Mouse (Mus musculus): ENCODE data around the gene Tas1r3. TPM values are rescaled to one million over a fixed set of nuclear protein-coding genes. Genes with fewer than 3 reads are reported as not detected.

Tas1r3 gene
- polyA plus RNA-seq, 1 experiment = 0.28 TPM

- H3K4me3 ChIP-seq (ENCODE audit: low read depth, low read length) = no peak overlapping the region
- TF ChIP-seq POLR2A (IDR thresholded peaks at IDR 0.05; ENCODE audit: insufficient read depth, low read length) = no peak
- TF ChIP-seq CTCF (IDR thresholded peaks at IDR 0.05; ENCODE audit: low read depth, low read length) = no peak
- no peak for TF ChIP-seq EP300 (IDR thresholded peaks at IDR 0.05; ENCODE audit: insufficient read depth, low read depth, low read length)
- H3K27ac ChIP-seq (ENCODE audit: insufficient read depth, low read length) = no peak overlapping the region
- H3K9me3 ChIP-seq (replicated peaks; ENCODE audit: control insufficient read depth, insufficient read depth, low read length, poor library complexity, severe bottlenecking) = no peaks in the 10 kb centered on the region
- no peaks in the 10 kb centered on the region for H3K27me3 ChIP-seq (ENCODE audit: control insufficient read depth, insufficient read depth, low read length, poor library complexity, severe bottlenecking)
- no peak overlapping the region for H3K9ac ChIP-seq (ENCODE audit: low read depth, poor library complexity, severe bottlenecking)
- H3K4me1 ChIP-seq (ENCODE audit: control insufficient read depth, insufficient read depth, low read length) = no peaks in the 10 kb centered on the region
- H3K36me3 ChIP-seq (ENCODE audit: control insufficient read depth, insufficient read depth, low read length, poor library complexity, severe bottlenecking) = peaks cover 35% of the 10 kb centered on the region
These were observed 20.4 kb upstream of the Tas1r3 start for GRCm38 (mm10) chr4:155883587-155883986.

GRCm38 (mm10) chr4:155871404-155871803 lies 8.2 kb upstream of the Tas1r3 start:
- H3K36me3 ChIP-seq (ENCODE audit: control insufficient read depth, insufficient read depth, low read length, poor library complexity, severe bottlenecking) = peaks cover 25% of the 10 kb centered on the region
- no peak overlapping the region for H3K4me3 ChIP-seq (ENCODE audit: low read depth, low read length)
- no peak overlapping the region for H3K9ac ChIP-seq (ENCODE audit: low read depth, poor library complexity, severe bottlenecking)

GRCm38 (mm10) chr4:155869317-155870033 lies 6.3 kb upstream of the Tas1r3 start, which contains the start of the genes Cptp and Ints11:
Gene Cptp, minus strand, starts transcription at chr4:155869440.
Gene Ints11, plus strand, starts transcription at chr4:155869546.
- TF ChIP-seq CTCF (IDR thresholded peaks at IDR 0.05; ENCODE audit: low read depth, low read length) (no peak), POLR2A (IDR thresholded peaks at IDR 0.05; ENCODE audit: insufficient read depth, low read length) (peak; percentile 33), EP300 (IDR thresholded peaks at IDR 0.05; ENCODE audit: insufficient read depth, low read depth, low read length) (no peak)
- Histone ChIP-seq H3K9ac (ENCODE audit: low read depth, poor library complexity, severe bottlenecking) (peak within 1 kb of the TSS; percentile 68), H3K27ac (ENCODE audit: insufficient read depth, low read length) (no peak within 1 kb of the TSS), H3K36me3 (ENCODE audit: control insufficient read depth, insufficient read depth, low read length, poor library complexity, severe bottlenecking) (peaks cover 15% of the 10 kb centered on the region), H3K27me3 (ENCODE audit: control insufficient read depth, insufficient read depth, low read length, poor library complexity, severe bottlenecking) (no peaks in the 10 kb centered on the region), H3K4me3 (ENCODE audit: low read depth, low read length) (peak within 1 kb of the TSS; percentile 95), H3K4me1 (ENCODE audit: control insufficient read depth, insufficient read depth, low read length) (no peaks in the 10 kb centered on the region), H3K9me3 (replicated peaks; ENCODE audit: control insufficient read depth, insufficient read depth, low read length, poor library complexity, severe bottlenecking) (no peaks in the 10 kb centered on the region)

More at GRCm38 (mm10) chr4:155871404-155871803, 8.2 kb upstream of the Tas1r3 start:
- Histone ChIP-seq H3K27ac (ENCODE audit: insufficient read depth, low read length) (no peak overlapping the region), H3K27me3 (ENCODE audit: control insufficient read depth, insufficient read depth, low read length, poor library complexity, severe bottlenecking) (no peaks in the 10 kb centered on the region), H3K9me3 (replicated peaks; ENCODE audit: control insufficient read depth, insufficient read depth, low read length, poor library complexity, severe bottlenecking) (no peaks in the 10 kb centered on the region), H3K4me1 (ENCODE audit: control insufficient read depth, insufficient read depth, low read length) (no peaks in the 10 kb centered on the region)
- TF ChIP-seq CTCF (IDR thresholded peaks at IDR 0.05; ENCODE audit: low read depth, low read length) (no peak), POLR2A (IDR thresholded peaks at IDR 0.05; ENCODE audit: insufficient read depth, low read length) (no peak), EP300 (IDR thresholded peaks at IDR 0.05; ENCODE audit: insufficient read depth, low read depth, low read length) (no peak)

DNA sequence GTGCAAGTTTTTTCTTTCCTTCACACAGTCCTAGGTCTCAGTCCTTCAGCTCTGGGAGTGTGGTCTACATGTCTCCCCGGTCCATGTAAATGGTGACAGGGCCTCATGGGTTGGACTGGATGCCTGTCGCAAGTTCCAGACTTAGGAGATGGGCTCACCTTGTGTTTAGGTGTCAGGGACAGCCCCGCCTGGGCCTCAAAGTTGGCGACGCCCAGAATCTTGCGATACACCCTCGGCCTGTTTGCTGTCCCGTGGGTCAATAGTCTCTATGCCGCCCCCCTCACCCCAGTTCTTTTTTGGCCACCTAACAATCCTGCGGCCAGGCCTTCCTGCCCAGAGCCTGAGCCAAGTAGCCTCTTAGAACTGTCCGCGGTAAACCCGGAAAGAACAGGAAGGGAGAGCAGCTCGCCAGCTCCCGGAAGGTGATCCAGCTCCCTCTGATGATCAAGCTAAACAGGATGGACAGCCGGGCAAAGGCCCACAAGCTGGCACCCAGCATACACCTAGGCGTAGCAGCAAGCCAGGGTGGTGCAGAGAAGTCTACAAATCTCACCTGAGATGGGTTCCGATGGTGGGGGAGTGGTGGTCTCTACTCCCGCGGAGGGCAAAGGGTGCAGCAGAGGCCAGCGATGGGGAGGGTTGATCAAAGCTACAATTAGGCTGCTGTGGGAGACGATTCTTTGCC lies 5.6 kb upstream of the Tas1r3 start:
- Histone ChIP-seq H3K4me1 (ENCODE audit: control insufficient read depth, insufficient read depth, low read length) (no peaks in the 10 kb centered on the region), H3K9ac (ENCODE audit: low read depth, poor library complexity, severe bottlenecking) (peak overlapping the region; percentile 68), H3K27me3 (ENCODE audit: control insufficient read depth, insufficient read depth, low read length, poor library complexity, severe bottlenecking) (no peaks in the 10 kb centered on the region), H3K9me3 (replicated peaks; ENCODE audit: control insufficient read depth, insufficient read depth, low read length, poor library complexity, severe bottlenecking) (no peaks in the 10 kb centered on the region), H3K27ac (ENCODE audit: insufficient read depth, low read length) (no peak overlapping the region), H3K36me3 (ENCODE audit: control insufficient read depth, insufficient read depth, low read length, poor library complexity, severe bottlenecking) (peaks cover 12% of the 10 kb centered on the region), H3K4me3 (ENCODE audit: low read depth, low read length) (peak overlapping the region; percentile 95)
- TF ChIP-seq EP300 (IDR thresholded peaks at IDR 0.05; ENCODE audit: insufficient read depth, low read depth, low read length) = no peak
- no peak for TF ChIP-seq CTCF (IDR thresholded peaks at IDR 0.05; ENCODE audit: low read depth, low read length)
- no peak for TF ChIP-seq POLR2A (IDR thresholded peaks at IDR 0.05; ENCODE audit: insufficient read depth, low read length)

- H3K9ac ChIP-seq (ENCODE audit: low read depth, poor library complexity, severe bottlenecking) = no peak overlapping the region
These were observed 1.4 kb downstream of the Tas1r3 start for GRCm38 (mm10) chr4:155861787-155862186.

GRCm38 (mm10) chr4:155859318-155859717 lies 3.8 kb downstream of the Tas1r3 start:
- H3K4me3 ChIP-seq (ENCODE audit: low read depth, low read length) = no peak overlapping the region
- TF ChIP-seq EP300 (IDR thresholded peaks at IDR 0.05; ENCODE audit: insufficient read depth, low read depth, low read length) (peak; percentile 77; the same call in 1 of the 2 replicates), CTCF (IDR thresholded peaks at IDR 0.05; ENCODE audit: low read depth, low read length) (no peak)
- no peak overlapping the region for H3K9ac ChIP-seq (ENCODE audit: low read depth, poor library complexity, severe bottlenecking)
- no peaks in the 10 kb centered on the region for H3K9me3 ChIP-seq (replicated peaks; ENCODE audit: control insufficient read depth, insufficient read depth, low read length, poor library complexity, severe bottlenecking)
- no peaks in the 10 kb centered on the region for H3K27me3 ChIP-seq (ENCODE audit: control insufficient read depth, insufficient read depth, low read length, poor library complexity, severe bottlenecking)
- no peak overlapping the region for H3K27ac ChIP-seq (ENCODE audit: insufficient read depth, low read length)
- no peaks in the 10 kb centered on the region for H3K4me1 ChIP-seq (ENCODE audit: control insufficient read depth, insufficient read depth, low read length)
- no peaks in the 10 kb centered on the region for H3K36me3 ChIP-seq (ENCODE audit: control insufficient read depth, insufficient read depth, low read length, poor library complexity, severe bottlenecking)

More at GRCm38 (mm10) chr4:155861787-155862186, 1.4 kb downstream of the Tas1r3 start:
- H3K27ac ChIP-seq (ENCODE audit: insufficient read depth, low read length) = no peak overlapping the region
- TF ChIP-seq POLR2A (IDR thresholded peaks at IDR 0.05; ENCODE audit: insufficient read depth, low read length) (no peak), EP300 (IDR thresholded peaks at IDR 0.05; ENCODE audit: insufficient read depth, low read depth, low read length) (no peak), CTCF (IDR thresholded peaks at IDR 0.05; ENCODE audit: low read depth, low read length) (no peak)
- H3K36me3 ChIP-seq (ENCODE audit: control insufficient read depth, insufficient read depth, low read length, poor library complexity, severe bottlenecking) = no peaks in the 10 kb centered on the region
- no peak overlapping the region for H3K4me3 ChIP-seq (ENCODE audit: low read depth, low read length)
- no peaks in the 10 kb centered on the region for H3K9me3 ChIP-seq (replicated peaks; ENCODE audit: control insufficient read depth, insufficient read depth, low read length, poor library complexity, severe bottlenecking)
- no peaks in the 10 kb centered on the region for H3K27me3 ChIP-seq (ENCODE audit: control insufficient read depth, insufficient read depth, low read length, poor library complexity, severe bottlenecking)
- H3K4me1 ChIP-seq (ENCODE audit: control insufficient read depth, insufficient read depth, low read length) = no peaks in the 10 kb centered on the region
